Mouse (Mus musculus) stomach, postnatal 0 days (tissue): ENCODE data around the gene Sprtn.

Experiments used
- CTCF ChIP-seq: IDR thresholded peaks from 2 replicates; pipeline ENCODE4 v1.5.1; 2016; ENCODE audit warnings: antibody characterized with exemption, low read depth, mild to moderate bottlenecking, moderate library complexity
- EP300 ChIP-seq: optimal IDR thresholded peaks from 2 replicates; pipeline ENCODE3; 2016; ENCODE audit warnings: antibody characterized with exemption

DNA sequence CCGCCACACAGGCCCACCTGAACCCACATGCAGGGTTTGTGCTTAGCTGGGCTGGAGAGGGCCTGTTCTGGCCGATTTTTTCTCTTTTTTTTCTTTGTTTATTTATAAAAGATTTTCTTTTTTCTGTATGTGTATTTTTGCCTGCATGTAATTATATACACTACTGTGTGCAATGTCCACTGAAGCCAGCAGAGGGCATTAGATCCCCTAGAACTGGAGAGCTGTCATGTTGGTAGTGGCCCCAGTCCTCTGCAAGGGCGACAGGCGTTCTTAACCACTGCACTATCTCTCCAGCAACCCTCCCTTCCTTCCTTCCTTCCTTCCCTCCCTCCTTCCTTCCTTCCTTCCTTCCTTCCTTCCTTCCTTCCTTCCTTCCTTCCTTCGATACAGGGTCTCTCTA is 9.3 kb upstream of the Sprtn start:
- TF ChIP-seq CTCF = peak; percentile 34
- no peak for TF ChIP-seq EP300
